Mouse (Mus musculus) frontal cortex, adult 2 months (tissue): ENCODE data around the gene Tmem245. TPM values are rescaled to one million over a fixed set of nuclear protein-coding genes. Genes with fewer than 3 reads are reported as not detected.

Experiments
- DNase-seq, 2 experiments: peaks; one replicate each; pipeline ENCODE4 v3.0.0; 2022; ENCODE audit warnings: low spot score in 1 of 2; ENCODE audit errors: extremely low spot score in 1 of 2
- polyA plus RNA-seq: library from polyadenylated mRNA; depleted of rRNA; stranded (reverse); fragments of >200 nt; gene quantifications from 2 replicates; pipeline ENCODE4 v1.2.3, GENCODE M21; 2012

Tmem245 gene
- polyA plus RNA-seq, 1 experiment: 14.1 TPM

- DNase-seq: no peak
These were observed 79.5 kb downstream of the Tmem245 start for GRCm38 (mm10) chr4:56867761-56868160.

GRCm38 (mm10) chr4:56865971-56866370 is 81.3 kb downstream of the Tmem245 start:
- DNase-seq: peak in 1 of 2 experiments; percentile 64

GRCm38 (mm10) chr4:56865003-56865511 is 82.2 kb downstream of the Tmem245 start, which contains the start of gene Ctnnal1:
Gene Ctnnal1 (minus strand): TSS chr4:56865188.
- peak; percentile 75 to 80 for DNase-seq

- peak in 1 of 2 experiments; percentile 45 for DNase-seq
These were observed 82.7 kb downstream of the Tmem245 start for GRCm38 (mm10) chr4:56864417-56865001.

- DNase-seq: peak; percentile 46 to 86
These were observed 83.2 kb downstream of the Tmem245 start for GRCm38 (mm10) chr4:56864016-56864415.

GRCm38 (mm10) chr4:56861551-56861950 is 85.7 kb downstream of the Tmem245 start:
- no peak for DNase-seq

- no peak for DNase-seq
These were observed 88.5 kb downstream of the Tmem245 start for GRCm38 (mm10) chr4:56858733-56859132.

- no peak for DNase-seq
These were observed 90.8 kb downstream of the Tmem245 start for GRCm38 (mm10) chr4:56856371-56856949.

GRCm38 (mm10) chr4:56855935-56856334 is 91.3 kb downstream of the Tmem245 start:
- DNase-seq: no peak

GRCm38 (mm10) chr4:56850724-56851123 is 96.5 kb downstream of the Tmem245 start:
- DNase-seq: no peak

GRCm38 (mm10) chr4:56848044-56848443 is 99.2 kb downstream of the Tmem245 start:
- no peak for DNase-seq

- DNase-seq: no peak
These were observed 99.8 kb downstream of the Tmem245 start for GRCm38 (mm10) chr4:56847400-56847799.

- DNase-seq: no peak
These were observed 101.2 kb downstream of the Tmem245 start for GRCm38 (mm10) chr4:56845896-56846533.

- DNase-seq: no peak
These were observed 102.3 kb downstream of the Tmem245 start for GRCm38 (mm10) chr4:56844911-56845310.

GRCm38 (mm10) chr4:56843963-56844362 is 103.3 kb downstream of the Tmem245 start:
- DNase-seq: no peak

GRCm38 (mm10) chr4:56842501-56842900 is 104.7 kb downstream of the Tmem245 start:
- DNase-seq: no peak

- DNase-seq: no peak
These were observed 106.9 kb downstream of the Tmem245 start for GRCm38 (mm10) chr4:56840297-56840696.

GRCm38 (mm10) chr4:56837661-56838060 is 109.6 kb downstream of the Tmem245 start:
- DNase-seq: no peak

GRCm38 (mm10) chr4:56831998-56832397 is 115.2 kb downstream of the Tmem245 start:
- no peak for DNase-seq

- DNase-seq: no peak
These were observed 116.1 kb downstream of the Tmem245 start for GRCm38 (mm10) chr4:56831013-56831609.

GRCm38 (mm10) chr4:56829511-56829921 is 117.7 kb downstream of the Tmem245 start:
- DNase-seq: no peak
